Mouse (Mus musculus): ENCODE measurements around the gene Tmem120b. TPM values are rescaled to one million over a fixed set of nuclear protein-coding genes. Genes with fewer than 3 reads are reported as not detected.

The Tmem120b gene
- polyA plus RNA-seq, 1 experiment from 2014 or later: 11.4 TPM

- Histone ChIP-seq H3K27ac (ENCODE audit: low read depth, low read length) (peak overlapping the region; percentile 100), H3K9me3 (replicated peaks; ENCODE audit: control insufficient read depth, low read length) (no peaks in the 10 kb centered on the region), H3K36me3 (ENCODE audit: control insufficient read depth, insufficient read depth, low read length) (peaks cover 19% of the 10 kb centered on the region), H3K9ac (ENCODE audit: low read depth, low read length) (peak overlapping the region; percentile 99), H3K4me1 (ENCODE audit: control insufficient read depth, insufficient read depth, low read length) (peaks cover 32% of the 10 kb centered on the region), H3K4me2 (peak overlapping the region; percentile 100), H3K4me3 (ENCODE audit: low read depth, low read length) (peak overlapping the region; percentile 92), H3K27me3 (ENCODE audit: control insufficient read depth, insufficient read depth, low read length) (no peaks in the 10 kb centered on the region)
- no peak for ATAC-seq (replicated peaks; ENCODE audit: insufficient number of reproducible peaks, low FRiP score, low TSS enrichment)
- 1% methylated on average over 23 of the region's 24 CpGs for WGBS (ENCODE audit: insufficient replicate concordance)
Observed at GRCm38 (mm10) chr5:123143251-123143970, 75.2 kb downstream of the Tmem120b start.

GRCm38 (mm10) chr5:123143971-123144745 lies 75.9 kb downstream of the Tmem120b start:
- Histone ChIP-seq H3K27ac (ENCODE audit: low read depth, low read length) (peak overlapping the region; percentile 29; the same call in 1 of the 2 replicates), H3K9ac (ENCODE audit: low read depth, low read length) (peak overlapping the region; percentile 99), H3K4me3 (ENCODE audit: low read depth, low read length) (peak overlapping the region; percentile 92), H3K4me1 (ENCODE audit: control insufficient read depth, insufficient read depth, low read length) (peaks cover 35% of the 10 kb centered on the region), H3K4me2 (peak overlapping the region; percentile 100), H3K27me3 (ENCODE audit: control insufficient read depth, insufficient read depth, low read length) (no peaks in the 10 kb centered on the region), H3K9me3 (replicated peaks; ENCODE audit: control insufficient read depth, low read length) (no peaks in the 10 kb centered on the region), H3K36me3 (ENCODE audit: control insufficient read depth, insufficient read depth, low read length) (peaks cover 26% of the 10 kb centered on the region)
- 7% methylated on average over 17 of the region's 17 CpGs for WGBS (ENCODE audit: insufficient replicate concordance)
- ATAC-seq (replicated peaks; ENCODE audit: insufficient number of reproducible peaks, low FRiP score, low TSS enrichment): no peak

GRCm38 (mm10) chr5:123144746-123145590 lies 76.8 kb downstream of the Tmem120b start:
- Histone ChIP-seq H3K4me3 (ENCODE audit: low read depth, low read length) (peak overlapping the region; percentile 92), H3K4me1 (ENCODE audit: control insufficient read depth, insufficient read depth, low read length) (peaks cover 42% of the 10 kb centered on the region), H3K9me3 (replicated peaks; ENCODE audit: control insufficient read depth, low read length) (no peaks in the 10 kb centered on the region), H3K27me3 (ENCODE audit: control insufficient read depth, insufficient read depth, low read length) (no peaks in the 10 kb centered on the region), H3K27ac (ENCODE audit: low read depth, low read length) (no peak overlapping the region), H3K36me3 (ENCODE audit: control insufficient read depth, insufficient read depth, low read length) (peaks cover 26% of the 10 kb centered on the region), H3K9ac (ENCODE audit: low read depth, low read length) (peak overlapping the region; percentile 59), H3K4me2 (peak overlapping the region; percentile 100)
- 42% methylated on average over 20 of the region's 20 CpGs for WGBS (ENCODE audit: insufficient replicate concordance)
- no peak for ATAC-seq (replicated peaks; ENCODE audit: insufficient number of reproducible peaks, low FRiP score, low TSS enrichment)

- no peak for ATAC-seq (replicated peaks; ENCODE audit: insufficient number of reproducible peaks, low FRiP score, low TSS enrichment)
- Histone ChIP-seq H3K27ac (ENCODE audit: low read depth, low read length) (no peak overlapping the region), H3K27me3 (ENCODE audit: control insufficient read depth, insufficient read depth, low read length) (no peaks in the 10 kb centered on the region), H3K36me3 (ENCODE audit: control insufficient read depth, insufficient read depth, low read length) (peaks cover 28% of the 10 kb centered on the region), H3K4me2 (peak overlapping the region; percentile 14; the same call in 1 of the 2 replicates), H3K9me3 (replicated peaks; ENCODE audit: control insufficient read depth, low read length) (no peaks in the 10 kb centered on the region), H3K4me1 (ENCODE audit: control insufficient read depth, insufficient read depth, low read length) (peaks cover 56% of the 10 kb centered on the region), H3K4me3 (ENCODE audit: low read depth, low read length) (no peak overlapping the region), H3K9ac (ENCODE audit: low read depth, low read length) (no peak overlapping the region)
- 86% methylated on average over 11 of the region's 11 CpGs for WGBS (ENCODE audit: insufficient replicate concordance)
Observed at GRCm38 (mm10) chr5:123146357-123146756, 78.1 kb downstream of the Tmem120b start.

- WGBS (ENCODE audit: insufficient replicate concordance): 75% methylated on average over 17 of the region's 17 CpGs
- Histone ChIP-seq H3K4me2 (no peak overlapping the region), H3K27ac (ENCODE audit: low read depth, low read length) (no peak overlapping the region), H3K9me3 (replicated peaks; ENCODE audit: control insufficient read depth, low read length) (no peaks in the 10 kb centered on the region), H3K4me1 (ENCODE audit: control insufficient read depth, insufficient read depth, low read length) (peaks cover 57% of the 10 kb centered on the region), H3K36me3 (ENCODE audit: control insufficient read depth, insufficient read depth, low read length) (peaks cover 35% of the 10 kb centered on the region), H3K9ac (ENCODE audit: low read depth, low read length) (no peak overlapping the region), H3K27me3 (ENCODE audit: control insufficient read depth, insufficient read depth, low read length) (no peaks in the 10 kb centered on the region), H3K4me3 (ENCODE audit: low read depth, low read length) (no peak overlapping the region)
- ATAC-seq (replicated peaks; ENCODE audit: insufficient number of reproducible peaks, low FRiP score, low TSS enrichment): no peak
Observed at GRCm38 (mm10) chr5:123147569-123147968, 79.4 kb downstream of the Tmem120b start.

GRCm38 (mm10) chr5:123148073-123148722 lies 80.0 kb downstream of the Tmem120b start:
- no peaks in the 10 kb centered on the region for H3K27me3 ChIP-seq (ENCODE audit: control insufficient read depth, insufficient read depth, low read length)
- H3K4me3 ChIP-seq (ENCODE audit: low read depth, low read length): no peak overlapping the region
- peaks cover 41% of the 10 kb centered on the region for H3K36me3 ChIP-seq (ENCODE audit: control insufficient read depth, insufficient read depth, low read length)
- H3K4me2 ChIP-seq: no peak overlapping the region
- H3K9me3 ChIP-seq (replicated peaks; ENCODE audit: control insufficient read depth, low read length): no peaks in the 10 kb centered on the region
- H3K9ac ChIP-seq (ENCODE audit: low read depth, low read length): no peak overlapping the region
- no peak for ATAC-seq (replicated peaks; ENCODE audit: insufficient number of reproducible peaks, low FRiP score, low TSS enrichment)
- H3K4me1 ChIP-seq (ENCODE audit: control insufficient read depth, insufficient read depth, low read length): peaks cover 57% of the 10 kb centered on the region
- no peak overlapping the region for H3K27ac ChIP-seq (ENCODE audit: low read depth, low read length)
- WGBS (ENCODE audit: insufficient replicate concordance): 83% methylated on average over 24 of the region's 25 CpGs

- 0 out of 2 replicates have a peak overlapping the region, but pooled peaks have one; percentile 3 for H3K27ac ChIP-seq (ENCODE audit: low read depth, low read length)
- no peaks in the 10 kb centered on the region for H3K27me3 ChIP-seq (ENCODE audit: control insufficient read depth, insufficient read depth, low read length)
- peak; percentile 63 for ATAC-seq (replicated peaks; ENCODE audit: insufficient number of reproducible peaks, low FRiP score, low TSS enrichment)
- H3K36me3 ChIP-seq (ENCODE audit: control insufficient read depth, insufficient read depth, low read length): peaks cover 51% of the 10 kb centered on the region
- WGBS (ENCODE audit: insufficient replicate concordance): 4% methylated on average over 19 of the region's 19 CpGs
- H3K4me1 ChIP-seq (ENCODE audit: control insufficient read depth, insufficient read depth, low read length): peaks cover 47% of the 10 kb centered on the region
- H3K9me3 ChIP-seq (replicated peaks; ENCODE audit: control insufficient read depth, low read length): no peaks in the 10 kb centered on the region
- peak overlapping the region; percentile 21 for H3K4me3 ChIP-seq (ENCODE audit: low read depth, low read length)
- peak overlapping the region; percentile 53 for H3K4me2 ChIP-seq
- H3K9ac ChIP-seq (ENCODE audit: low read depth, low read length): 0 out of 2 replicates have a peak overlapping the region, but pooled peaks have one; percentile 43
Observed at GRCm38 (mm10) chr5:123149451-123150400, 81.5 kb downstream of the Tmem120b start.
